Mouse (Mus musculus) neural tube, embryonic 15.5 days (tissue): ENCODE data around the gene Wwtr1. TPM values are rescaled to one million over a fixed set of nuclear protein-coding genes. Genes with fewer than 3 reads are reported as not detected.

Experiments used
- ATAC-seq: fragments of 200-750 bp; cut with Nextera tagmentation; 2 replicates; pipeline ENCODE4 v1.8.0; 2017; ENCODE audit warnings: mild to moderate bottlenecking, moderate TSS enrichment, moderate library complexity; ENCODE audit not compliant: low FRiP score
- H3K27ac ChIP-seq: fragments of 300-500 bp; sonication (generic); replicated peaks from 2 replicates; pipeline ENCODE4 v1.5.1; 2015; ENCODE audit warnings: mild to moderate bottlenecking, inconsistent platforms
- H3K27me3 ChIP-seq: fragments of 300-500 bp; sonication (generic); replicated peaks from 2 replicates; pipeline ENCODE4 v1.6.1; 2015; ENCODE audit warnings: inconsistent platforms
- H3K36me3 ChIP-seq: fragments of 300-500 bp; sonication (generic); 2 replicates; pipeline ENCODE4 v1.6.1; 2015; ENCODE audit warnings: inconsistent platforms
- H3K4me1 ChIP-seq: fragments of 300-500 bp; sonication (generic); 2 replicates; pipeline ENCODE4 v1.6.1; 2015; ENCODE audit warnings: inconsistent platforms
- H3K4me2 ChIP-seq: fragments of 300-500 bp; sonication (generic); 2 replicates; pipeline ENCODE4 v1.6.1; 2015; ENCODE audit warnings: inconsistent platforms, mild to moderate bottlenecking, moderate library complexity
- H3K4me3 ChIP-seq: fragments of 300-500 bp; sonication (generic); replicated peaks from 2 replicates; pipeline ENCODE4 v1.5.1; 2015; ENCODE audit warnings: mild to moderate bottlenecking, inconsistent platforms
- H3K9ac ChIP-seq: fragments of 300-500 bp; sonication (generic); replicated peaks from 2 replicates; pipeline ENCODE4 v1.6.1; 2015; ENCODE audit warnings: mild to moderate bottlenecking, inconsistent platforms
- H3K9me3 ChIP-seq: fragments of 300-500 bp; sonication (generic); replicated peaks from 2 replicates; pipeline ENCODE4 v1.6.1; 2016; ENCODE audit warnings: inconsistent platforms
- WGBS: fragments of 180-500 bp; shearing (Covaris S2); methylation state at CpG from one replicate; pipeline ENCODE4 v1.1.7; 2015; ENCODE audit warnings: mixed read lengths; 5-methylcytosine and 5-hydroxymethylcytosine counted together
- polyA plus RNA-seq: library from polyadenylated mRNA; unstranded; fragments of >200 nt; fragmentation: Nextera tagmentation; extraction: Ambion mirVana; gene quantifications from 2 replicates; pipeline ENCODE4 v1.2.1, GENCODE M21; 2015

Wwtr1 gene
- polyA plus RNA-seq, 1 experiment from 2014 or later, result 8.1 TPM

DNA sequence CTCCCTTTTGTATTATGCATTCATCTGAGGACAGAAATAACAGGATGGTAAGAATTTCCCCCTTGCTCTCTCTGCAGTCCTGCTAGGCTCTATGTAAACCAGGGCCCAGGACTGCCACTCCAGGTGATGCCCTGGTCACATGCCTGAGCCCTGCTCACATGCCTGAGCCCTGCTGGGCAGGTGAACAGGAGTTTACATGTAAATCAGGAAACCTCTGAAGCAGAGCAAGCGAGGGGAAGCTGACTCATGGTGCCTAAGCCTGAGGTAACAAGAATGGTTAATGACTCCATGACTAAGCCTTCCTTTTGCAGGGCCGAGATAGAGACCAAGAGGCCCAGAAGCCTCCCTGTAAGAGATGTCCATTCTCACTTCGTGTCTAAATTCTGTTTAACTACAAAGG lies 20.1 kb downstream of the Wwtr1 start:
- Histone ChIP-seq H3K36me3 (no peaks in the 10 kb centered on the region), H3K4me1 (no peaks in the 10 kb centered on the region), H3K27ac (no peak overlapping the region), H3K4me3 (no peak overlapping the region), H3K27me3 (no peaks in the 10 kb centered on the region), H3K9ac (no peak overlapping the region), H3K4me2 (no peak overlapping the region), H3K9me3 (no peaks in the 10 kb centered on the region)
- 64% methylated on average over 3 of the region's 3 CpGs for WGBS
- ATAC-seq, result no peak

GRCm38 (mm10) chr3:57554890-57555239 lies 20.8 kb downstream of the Wwtr1 start:
- no peaks in the 10 kb centered on the region for H3K4me1 ChIP-seq
- no peak overlapping the region for H3K9ac ChIP-seq
- no peak overlapping the region for H3K4me2 ChIP-seq
- 93% methylated on average over 3 of the region's 3 CpGs for WGBS
- no peak overlapping the region for H3K27ac ChIP-seq
- H3K4me3 ChIP-seq, result no peak overlapping the region
- no peaks in the 10 kb centered on the region for H3K36me3 ChIP-seq
- ATAC-seq, result no peak
- no peaks in the 10 kb centered on the region for H3K27me3 ChIP-seq
- H3K9me3 ChIP-seq, result no peaks in the 10 kb centered on the region

DNA sequence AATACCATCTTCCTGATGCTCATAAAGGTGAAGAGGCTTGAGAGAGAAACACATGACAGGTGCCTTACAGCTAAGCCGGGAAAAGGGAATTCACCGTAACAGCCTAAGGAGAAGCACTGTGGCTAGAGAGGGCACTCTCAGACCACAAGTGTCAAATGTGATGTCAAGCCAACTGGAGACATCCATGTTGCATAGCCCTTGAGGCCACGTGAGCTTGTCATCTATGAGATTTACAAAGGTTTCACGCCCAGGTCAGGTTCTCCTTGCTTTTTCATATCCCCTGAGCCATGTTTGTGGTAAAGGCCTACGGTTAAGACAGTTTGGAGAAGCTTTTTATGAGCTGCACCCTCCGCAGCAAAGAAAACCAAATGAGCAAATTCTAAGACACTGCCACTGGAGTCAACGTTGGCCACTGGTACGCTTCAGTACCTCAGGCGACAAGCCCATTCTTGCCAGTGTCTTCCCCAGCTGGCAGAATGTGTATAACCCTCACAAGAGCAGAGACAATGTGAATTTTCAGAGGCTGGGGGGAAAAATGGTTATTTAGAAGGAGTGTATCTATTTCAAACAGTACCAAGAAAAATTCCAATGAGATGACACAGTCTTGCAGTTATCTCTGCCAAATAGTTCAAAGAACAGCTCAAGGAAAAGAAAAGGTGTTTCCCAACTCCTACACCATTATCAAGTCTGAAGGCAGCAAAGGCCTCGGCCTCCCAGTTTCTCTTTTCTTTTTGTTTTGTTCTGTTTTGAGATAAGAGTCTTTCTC lies 21.4 kb downstream of the Wwtr1 start:
- 92% methylated on average over 10 of the region's 10 CpGs for WGBS
- Histone ChIP-seq H3K27me3 (no peaks in the 10 kb centered on the region), H3K36me3 (no peaks in the 10 kb centered on the region), H3K4me1 (no peaks in the 10 kb centered on the region), H3K4me3 (no peak overlapping the region), H3K27ac (no peak overlapping the region), H3K9me3 (no peaks in the 10 kb centered on the region), H3K9ac (no peak overlapping the region), H3K4me2 (no peak overlapping the region)
- ATAC-seq, result no peak

DNA sequence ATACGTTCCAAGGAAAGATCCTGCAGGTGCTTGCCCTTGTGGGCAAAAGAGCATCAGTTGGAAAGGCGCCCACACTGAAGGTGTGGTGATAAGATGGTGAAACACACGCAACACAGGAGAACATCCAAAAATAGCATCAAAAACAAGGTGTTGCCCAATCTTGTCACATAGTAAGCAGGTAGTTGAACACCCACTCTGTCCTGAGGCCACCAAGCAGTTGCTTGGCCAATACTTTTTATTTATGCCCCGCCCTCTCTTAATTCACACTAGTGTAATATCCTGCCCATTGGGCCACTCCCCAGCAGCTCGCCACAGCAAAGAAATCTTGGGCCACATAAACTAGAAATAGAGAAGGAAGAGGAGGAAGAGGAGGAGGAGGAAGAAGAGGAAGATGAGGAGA lies 22.6 kb downstream of the Wwtr1 start:
- H3K36me3 ChIP-seq, result no peaks in the 10 kb centered on the region

DNA sequence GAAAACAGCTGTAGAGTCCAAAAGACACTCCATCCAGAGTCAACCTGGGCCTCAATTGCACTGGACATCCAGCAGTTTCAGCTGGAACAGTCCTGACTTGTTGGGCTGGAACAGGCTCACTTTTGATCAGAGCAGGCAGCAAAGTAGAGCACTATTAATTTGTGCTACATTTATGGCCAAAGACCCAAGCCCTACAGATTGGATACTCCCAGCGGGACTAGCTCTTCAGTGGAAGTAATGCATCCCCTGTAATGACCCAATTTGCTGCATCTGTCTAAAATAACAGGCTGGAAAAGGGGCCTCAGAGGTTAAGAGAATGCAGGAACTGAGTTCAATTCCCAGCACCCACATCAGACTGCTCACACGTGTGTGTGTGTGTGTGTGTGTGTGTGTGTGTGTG lies 24.5 kb downstream of the Wwtr1 start:
- Histone ChIP-seq H3K4me3 (no peak overlapping the region), H3K27ac (no peak overlapping the region), H3K27me3 (no peaks in the 10 kb centered on the region), H3K4me1 (no peaks in the 10 kb centered on the region), H3K9me3 (no peaks in the 10 kb centered on the region), H3K9ac (no peak overlapping the region), H3K4me2 (no peak overlapping the region), H3K36me3 (no peaks in the 10 kb centered on the region)
- ATAC-seq, result no peak
- 80% methylated on average over 2 of the region's 2 CpGs for WGBS

More for the DNA sequence above, 22.6 kb downstream of the Wwtr1 start:
- Histone ChIP-seq H3K4me2 (no peak overlapping the region), H3K27me3 (no peaks in the 10 kb centered on the region), H3K4me1 (no peaks in the 10 kb centered on the region), H3K4me3 (no peak overlapping the region), H3K27ac (no peak overlapping the region), H3K9ac (no peak overlapping the region), H3K9me3 (no peaks in the 10 kb centered on the region)
- no peak for ATAC-seq
- 96% methylated on average over 5 of the region's 5 CpGs for WGBS

- Histone ChIP-seq H3K4me2 (no peak overlapping the region), H3K9ac (no peak overlapping the region), H3K4me3 (no peak overlapping the region), H3K4me1 (no peaks in the 10 kb centered on the region), H3K36me3 (no peaks in the 10 kb centered on the region), H3K9me3 (no peaks in the 10 kb centered on the region), H3K27me3 (no peaks in the 10 kb centered on the region), H3K27ac (no peak overlapping the region)
- WGBS, result 83% methylated on average over 5 of the region's 5 CpGs
- no peak for ATAC-seq
These were observed 25.1 kb downstream of the Wwtr1 start for GRCm38 (mm10) chr3:57550468-57551185.

GRCm38 (mm10) chr3:57544154-57544553 lies 31.6 kb downstream of the Wwtr1 start:
- WGBS, result 85% methylated on average over 9 of the region's 9 CpGs

GRCm38 (mm10) chr3:57542848-57543380 lies 32.8 kb downstream of the Wwtr1 start:
- Histone ChIP-seq H3K4me3 (no peak overlapping the region), H3K9me3 (no peaks in the 10 kb centered on the region), H3K27me3 (no peaks in the 10 kb centered on the region), H3K36me3 (no peaks in the 10 kb centered on the region), H3K27ac (no peak overlapping the region), H3K9ac (no peak overlapping the region), H3K4me1 (no peaks in the 10 kb centered on the region), H3K4me2 (no peak overlapping the region)
- no peak for ATAC-seq

More at GRCm38 (mm10) chr3:57544154-57544553, 31.6 kb downstream of the Wwtr1 start:
- Histone ChIP-seq H3K27me3 (no peaks in the 10 kb centered on the region), H3K4me2 (no peak overlapping the region), H3K9me3 (no peaks in the 10 kb centered on the region), H3K36me3 (no peaks in the 10 kb centered on the region), H3K4me3 (no peak overlapping the region), H3K27ac (no peak overlapping the region), H3K9ac (no peak overlapping the region), H3K4me1 (no peaks in the 10 kb centered on the region)
- ATAC-seq, result no peak

- Histone ChIP-seq H3K36me3 (no peaks in the 10 kb centered on the region), H3K9ac (no peak overlapping the region), H3K4me3 (no peak overlapping the region), H3K27ac (no peak overlapping the region), H3K27me3 (no peaks in the 10 kb centered on the region), H3K4me1 (no peaks in the 10 kb centered on the region), H3K4me2 (no peak overlapping the region), H3K9me3 (no peaks in the 10 kb centered on the region)
- 63% methylated on average over 7 of the region's 7 CpGs for WGBS
- ATAC-seq, result no peak
These were observed 34.5 kb downstream of the Wwtr1 start for GRCm38 (mm10) chr3:57541205-57541604.

GRCm38 (mm10) chr3:57540474-57540873 lies 35.2 kb downstream of the Wwtr1 start:
- Histone ChIP-seq H3K27me3 (no peaks in the 10 kb centered on the region), H3K4me3 (no peak overlapping the region), H3K36me3 (no peaks in the 10 kb centered on the region), H3K9me3 (no peaks in the 10 kb centered on the region), H3K9ac (no peak overlapping the region), H3K4me1 (no peaks in the 10 kb centered on the region), H3K4me2 (no peak overlapping the region), H3K27ac (no peak overlapping the region)
- WGBS, result 70% methylated on average over 2 of the region's 2 CpGs
- no peak for ATAC-seq

GRCm38 (mm10) chr3:57535483-57536185 lies 40.1 kb downstream of the Wwtr1 start:
- Histone ChIP-seq H3K4me3 (no peak overlapping the region), H3K27me3 (no peaks in the 10 kb centered on the region), H3K4me2 (no peak overlapping the region), H3K36me3 (no peaks in the 10 kb centered on the region), H3K9ac (no peak overlapping the region), H3K4me1 (no peaks in the 10 kb centered on the region), H3K27ac (no peak overlapping the region), H3K9me3 (no peaks in the 10 kb centered on the region)
- no peak for ATAC-seq
- WGBS, result 81% methylated on average over 13 of the region's 13 CpGs

DNA sequence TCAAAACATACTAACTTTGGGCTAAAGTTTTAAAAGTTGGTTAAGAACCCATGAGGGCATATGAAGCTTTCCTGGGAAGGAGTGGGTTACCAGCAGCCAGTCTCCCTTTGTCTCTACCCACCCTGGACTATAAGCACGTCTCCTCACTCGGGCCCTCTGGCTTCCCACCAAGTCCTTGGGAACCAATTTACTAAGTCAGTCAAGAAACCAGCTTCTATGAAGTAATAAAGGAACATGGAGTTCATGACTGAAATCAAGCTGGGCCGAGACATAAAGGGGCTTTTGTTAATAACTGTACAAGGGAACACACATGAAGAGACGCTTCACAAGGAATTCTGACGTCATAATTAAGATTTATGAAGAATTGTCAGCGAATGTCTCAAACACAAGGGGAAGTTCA lies 41.3 kb downstream of the Wwtr1 start:
- H3K9me3 ChIP-seq, result no peaks in the 10 kb centered on the region
- no peaks in the 10 kb centered on the region for H3K27me3 ChIP-seq
- no peak for ATAC-seq
- no peak overlapping the region for H3K4me3 ChIP-seq
- no peak overlapping the region for H3K9ac ChIP-seq
- H3K27ac ChIP-seq, result no peak overlapping the region
- 63% methylated on average over 6 of the region's 6 CpGs for WGBS
- H3K36me3 ChIP-seq, result no peaks in the 10 kb centered on the region
- no peak overlapping the region for H3K4me2 ChIP-seq
- H3K4me1 ChIP-seq, result no peaks in the 10 kb centered on the region
